Mouse (Mus musculus): Measurements from ENCODE around the gene Tnpo2.
A peak's percentile ranks its signal among the peaks of the same experiment; 100 is the strongest.

Tnpo2 gene

DNA sequence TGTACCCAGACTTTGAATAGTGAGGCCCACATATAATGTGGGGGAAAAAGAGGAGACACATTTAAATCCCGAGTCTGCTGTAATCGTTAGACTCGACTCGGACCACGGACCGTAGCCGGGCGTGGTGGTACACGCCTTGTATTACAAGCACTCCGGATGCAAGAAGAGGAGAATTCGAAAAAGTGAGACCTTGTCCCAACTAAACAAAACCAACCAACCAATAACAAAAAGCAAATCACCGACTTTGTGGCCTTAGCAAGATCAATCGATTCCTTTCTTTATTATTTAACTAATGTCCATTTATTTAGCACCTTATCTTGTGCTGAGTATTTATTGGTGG is 9.2 kb upstream of the Tnpo2 start:
- peak; percentile 25 for DNase-seq (ENCODE audit: low spot score)

DNA sequence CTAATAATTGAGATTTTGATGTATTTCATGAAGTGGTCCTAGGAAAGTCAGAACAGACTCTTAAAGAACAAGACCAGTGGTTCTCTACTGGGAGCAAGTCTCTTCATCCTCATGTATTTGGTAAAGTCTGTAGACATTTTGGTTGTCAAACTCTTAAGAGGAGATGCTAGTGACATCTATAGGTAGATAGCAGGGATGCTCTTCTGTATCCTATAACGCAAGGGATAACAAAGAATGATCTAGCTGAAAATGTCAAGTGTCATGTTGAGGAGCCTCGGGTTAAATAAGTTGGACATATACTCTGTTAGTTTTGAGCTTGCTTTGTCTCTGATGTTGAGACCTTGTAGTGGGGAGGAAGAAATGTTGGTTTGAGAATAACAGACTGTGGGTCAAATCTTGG is 8.8 kb upstream of the Tnpo2 start:
- peak; percentile 11 for DNase-seq (ENCODE audit: low spot score)

DNA sequence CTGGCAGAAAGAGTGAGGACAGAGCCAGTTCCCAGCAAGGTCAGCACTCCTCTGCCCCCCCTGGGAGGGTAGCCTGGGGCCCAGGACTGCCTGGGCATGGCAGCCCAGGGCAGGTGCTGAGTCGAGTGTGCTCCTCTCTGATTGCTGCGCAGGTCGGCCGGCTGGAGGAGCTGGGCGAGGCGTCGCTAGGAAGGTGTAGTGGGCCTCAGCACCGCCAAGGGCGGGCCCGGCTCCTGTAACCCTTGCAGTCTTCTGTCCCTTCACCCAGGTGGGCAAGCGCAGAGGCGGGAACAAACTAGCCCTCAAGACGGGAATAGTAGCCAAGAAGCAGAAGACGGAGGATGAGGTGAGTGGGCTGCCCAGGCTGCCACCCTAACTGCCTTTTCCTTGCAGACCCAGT is 7.4 kb upstream of the Tnpo2 start:
- no peak for DNase-seq (ENCODE audit: low spot score)

DNA sequence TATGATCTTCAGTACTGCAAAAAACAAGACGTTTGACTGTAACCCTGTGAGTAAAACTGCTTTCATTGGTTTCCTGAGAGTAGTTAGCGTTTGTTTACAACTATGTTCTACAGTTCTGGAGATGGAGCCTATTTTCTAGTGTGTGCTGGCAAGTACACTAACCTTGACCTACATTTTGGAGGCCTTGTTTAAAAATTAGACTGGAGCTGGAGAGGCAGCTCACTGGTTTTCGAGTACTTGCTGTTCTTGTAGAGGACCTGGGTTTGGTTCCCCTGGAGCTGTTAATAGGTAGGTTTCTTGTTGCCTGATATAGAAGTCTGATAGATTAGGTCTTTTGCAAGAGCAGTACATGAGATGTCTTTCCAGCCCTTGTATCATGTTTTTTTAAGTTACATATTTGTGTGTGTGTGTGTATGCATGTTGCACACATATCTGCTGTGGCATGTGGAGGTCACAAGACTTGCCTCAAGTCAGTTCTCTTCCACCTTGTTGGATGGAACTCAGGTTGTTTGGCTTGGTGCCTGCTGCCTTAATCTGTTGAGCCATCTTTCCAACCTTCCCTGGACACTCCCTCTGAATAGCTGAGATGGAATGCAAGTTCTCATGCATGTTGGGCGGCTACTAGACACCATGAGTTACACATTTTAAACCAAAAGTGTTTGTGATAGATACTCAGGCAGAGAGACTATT is 3.9 kb upstream of the Tnpo2 start:
- no peak for DNase-seq (ENCODE audit: low spot score)

DNA sequence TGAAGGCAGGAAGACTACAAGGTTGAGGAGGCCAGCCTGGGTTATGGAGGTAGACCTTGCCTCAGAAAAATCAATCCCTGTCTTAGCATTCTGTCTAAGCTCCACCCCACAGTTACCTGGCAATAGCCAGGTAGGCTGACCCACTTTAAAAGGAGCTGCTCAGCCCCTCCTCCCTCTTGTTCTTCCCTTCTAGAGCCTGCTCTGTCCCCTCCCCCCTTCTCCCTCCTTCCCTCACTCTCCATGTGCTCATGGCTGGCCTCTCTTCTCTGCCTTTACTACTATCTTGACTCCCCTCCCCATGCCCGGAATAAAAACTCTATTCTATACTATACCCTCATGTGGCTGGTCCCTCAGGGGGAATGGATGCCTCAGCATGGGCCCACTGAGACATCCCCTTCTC is 2.8 kb upstream of the Tnpo2 start:
- DNase-seq (ENCODE audit: low spot score), result no peak

DNA sequence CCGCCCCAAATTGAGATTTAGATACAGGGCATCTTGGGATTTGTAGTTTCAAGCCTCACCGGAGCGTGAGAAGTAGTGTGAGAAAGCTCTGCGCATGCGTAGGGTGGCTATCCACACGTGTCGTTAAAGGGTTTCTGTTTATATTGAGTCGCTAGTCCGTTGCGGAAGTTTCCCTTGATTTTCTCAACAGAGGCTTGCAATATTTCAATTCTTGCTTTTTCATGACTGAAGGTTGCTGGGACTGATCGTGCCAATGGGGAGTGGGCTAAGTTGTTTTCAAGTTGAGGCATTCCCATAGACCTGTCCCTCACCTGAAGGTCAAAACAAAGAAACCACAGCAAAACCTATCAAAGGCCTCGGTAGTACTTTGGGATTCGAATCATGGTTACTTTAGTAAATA is 2.0 kb upstream of the Tnpo2 start:
- peak; percentile 80 for DNase-seq (ENCODE audit: low spot score)

DNA sequence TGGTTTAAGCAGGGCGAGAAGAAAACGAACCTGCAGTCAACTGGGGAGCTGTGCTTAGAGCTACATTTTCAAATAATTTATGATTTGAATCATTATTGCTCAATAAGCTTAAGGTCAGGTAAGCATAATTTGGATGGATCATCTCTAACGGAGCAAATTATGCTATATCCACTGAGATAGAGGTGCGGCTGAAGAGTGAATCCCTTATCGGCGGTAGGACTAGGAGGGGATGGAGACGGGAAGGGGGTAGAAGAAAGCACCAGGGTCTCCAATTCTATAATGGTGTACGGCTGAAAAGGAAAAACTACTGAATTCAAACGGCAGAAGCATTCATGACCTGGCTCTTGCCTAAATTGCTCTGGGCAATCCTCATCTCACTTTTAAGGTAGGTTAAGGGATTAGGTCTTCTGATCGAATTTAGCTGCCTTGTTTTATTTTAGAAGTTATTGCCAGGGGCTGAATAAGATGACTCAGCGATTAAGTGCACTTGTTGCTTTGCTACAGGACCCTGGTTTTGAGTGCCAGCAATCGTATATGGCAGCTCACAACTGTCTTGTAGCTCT is 1.5 kb upstream of the Tnpo2 start:
- DNase-seq (ENCODE audit: low spot score), result peak; percentile 29

DNA sequence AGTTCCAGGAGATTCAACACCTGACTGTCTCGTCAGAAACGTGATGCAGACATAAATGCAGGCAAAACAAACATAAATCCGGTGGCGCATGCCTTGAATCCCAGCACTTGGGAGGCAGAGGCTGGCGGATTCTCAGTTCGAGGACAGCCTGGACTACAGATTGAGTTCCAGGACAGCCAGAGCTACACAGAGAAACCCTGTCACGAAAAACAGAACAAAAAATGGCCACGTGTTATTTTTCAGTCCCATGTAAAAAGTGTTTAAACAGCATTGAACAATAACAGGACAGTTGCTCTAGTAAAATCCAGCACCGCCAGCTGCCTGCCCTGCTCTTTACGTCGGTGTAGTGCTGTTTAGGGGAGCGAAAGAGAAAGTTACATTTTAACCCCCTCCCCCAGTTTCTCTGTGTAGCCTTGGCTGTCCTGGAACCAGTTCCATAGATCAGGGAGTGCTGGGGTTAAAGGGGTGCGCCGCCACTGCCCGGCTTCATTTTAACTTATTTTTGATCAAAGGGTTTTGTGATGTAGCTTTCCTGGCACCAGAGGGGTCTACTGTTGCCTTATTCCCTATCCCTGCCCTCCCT is 896 bp upstream of the Tnpo2 start:
- DNase-seq (ENCODE audit: low spot score), result no peak

DNA sequence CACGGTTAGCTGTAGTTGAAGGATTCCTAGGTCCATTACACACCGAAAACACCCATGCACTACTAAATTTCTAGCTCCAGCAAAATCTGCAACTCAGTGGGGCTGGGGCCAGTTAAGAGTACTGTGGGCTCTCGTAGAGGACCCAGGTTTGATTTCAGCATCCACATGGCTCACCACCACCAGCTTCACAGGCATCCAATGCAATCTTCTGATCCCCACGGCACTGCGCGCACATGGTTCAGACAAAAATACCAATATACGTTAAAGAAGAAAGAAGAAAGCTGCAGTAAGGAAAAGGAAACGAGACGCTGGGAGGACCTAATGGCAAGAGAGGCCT is 366 bp upstream of the Tnpo2 start:
- DNase-seq (ENCODE audit: low spot score), result no peak

DNA sequence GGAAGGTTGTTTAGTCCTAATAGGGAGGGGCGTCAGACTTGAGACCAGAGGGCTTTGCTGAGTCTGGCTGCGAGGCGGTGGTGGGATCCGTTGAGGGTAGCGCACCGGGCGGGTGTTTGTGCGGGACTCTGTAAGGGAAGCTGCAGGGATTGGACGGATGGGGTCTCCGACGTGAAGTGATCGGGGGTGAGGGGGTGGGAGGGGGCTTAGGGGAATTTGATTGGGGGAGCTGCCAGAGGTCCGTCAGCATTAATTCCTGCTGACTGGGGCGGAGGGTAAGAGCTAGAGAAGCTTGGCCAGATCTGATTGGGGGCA is 608 bp downstream of the Tnpo2 start:
- peak; percentile 66 for DNase-seq (ENCODE audit: low spot score)

DNA sequence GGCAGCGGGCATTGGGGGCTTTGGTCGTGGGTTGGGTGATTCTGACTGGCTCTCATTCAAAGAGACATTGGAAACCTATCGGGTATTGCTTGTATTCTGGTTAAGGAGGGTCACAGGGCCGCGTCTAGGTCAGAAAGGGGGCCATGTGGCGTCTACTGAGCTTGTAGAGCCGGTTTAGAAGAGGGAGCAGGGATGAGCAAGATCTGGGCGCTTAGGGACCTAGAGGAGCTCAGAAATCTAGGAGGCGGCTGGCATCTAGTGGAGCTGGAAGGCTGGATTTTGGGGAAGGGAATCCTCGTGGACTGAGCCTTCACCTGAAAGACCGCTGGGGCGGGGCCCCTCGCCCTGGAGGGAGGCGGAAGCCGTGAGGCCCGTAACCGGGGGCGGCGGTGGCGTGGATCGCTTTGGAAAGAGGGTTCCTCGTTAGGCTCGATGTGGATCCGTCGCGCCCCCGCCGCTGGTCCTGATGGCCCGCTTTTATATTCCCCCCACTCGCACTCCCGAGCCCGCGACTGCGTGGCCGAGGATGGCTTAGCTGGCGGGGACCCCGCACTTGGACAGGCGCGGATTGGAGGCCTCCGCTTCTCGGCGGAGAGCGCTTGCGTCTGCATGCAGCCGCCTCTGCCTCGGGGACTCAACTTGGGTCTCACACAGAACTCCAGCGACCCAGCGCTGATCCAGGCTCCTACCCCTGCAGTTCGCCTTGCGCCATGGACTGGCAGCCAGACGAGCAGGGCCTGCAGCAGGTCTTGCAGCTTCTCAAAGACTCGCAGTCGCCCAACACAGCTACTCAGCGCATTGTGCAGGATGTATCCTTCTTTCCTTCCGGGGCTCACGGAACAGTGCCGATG is 1.2 kb downstream of the Tnpo2 start:
- DNase-seq (ENCODE audit: low spot score), result peak; percentile 49

DNA sequence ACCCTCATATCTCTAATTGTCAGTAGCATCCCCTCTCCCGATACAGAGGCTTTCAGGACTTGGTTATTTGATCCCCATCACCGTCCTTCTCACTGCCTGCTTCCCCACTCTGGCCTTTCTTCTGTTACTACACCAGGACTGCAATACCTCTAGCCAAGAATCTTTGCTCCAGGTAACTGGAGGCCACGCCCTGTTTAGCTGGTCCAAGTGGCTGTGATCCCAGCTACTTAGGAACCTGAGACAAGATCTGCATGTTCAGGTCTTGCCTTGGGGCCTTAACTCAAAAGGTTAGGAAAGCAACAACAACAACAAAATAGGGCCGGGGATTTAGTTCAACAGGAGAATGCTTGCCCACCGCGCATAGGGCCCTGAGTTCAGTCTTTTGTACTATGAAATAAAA is 6.9 kb downstream of the Tnpo2 start:
- DNase-seq (ENCODE audit: low spot score), result no peak

DNA sequence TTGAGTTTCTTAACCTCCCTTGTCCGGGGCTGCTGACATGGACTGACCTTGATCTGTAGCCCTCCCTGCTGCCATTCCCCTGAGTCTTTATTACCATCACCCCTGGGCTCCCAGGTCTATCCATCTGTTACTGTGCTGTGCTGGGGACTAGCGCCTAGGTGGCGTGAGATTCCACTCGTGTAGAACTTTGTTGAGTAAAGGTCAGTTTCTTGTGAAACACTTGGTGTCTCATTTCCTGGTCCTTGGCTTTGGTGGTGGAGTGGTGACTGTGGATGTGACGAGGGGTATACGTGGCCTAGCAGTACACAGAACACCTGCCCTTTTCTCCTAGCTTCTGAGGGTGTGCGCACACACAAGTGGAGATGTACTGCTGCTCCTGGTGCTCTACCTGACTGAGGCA is 20.7 kb downstream of the Tnpo2 start:
- DNase-seq (ENCODE audit: low spot score), result no peak

DNA sequence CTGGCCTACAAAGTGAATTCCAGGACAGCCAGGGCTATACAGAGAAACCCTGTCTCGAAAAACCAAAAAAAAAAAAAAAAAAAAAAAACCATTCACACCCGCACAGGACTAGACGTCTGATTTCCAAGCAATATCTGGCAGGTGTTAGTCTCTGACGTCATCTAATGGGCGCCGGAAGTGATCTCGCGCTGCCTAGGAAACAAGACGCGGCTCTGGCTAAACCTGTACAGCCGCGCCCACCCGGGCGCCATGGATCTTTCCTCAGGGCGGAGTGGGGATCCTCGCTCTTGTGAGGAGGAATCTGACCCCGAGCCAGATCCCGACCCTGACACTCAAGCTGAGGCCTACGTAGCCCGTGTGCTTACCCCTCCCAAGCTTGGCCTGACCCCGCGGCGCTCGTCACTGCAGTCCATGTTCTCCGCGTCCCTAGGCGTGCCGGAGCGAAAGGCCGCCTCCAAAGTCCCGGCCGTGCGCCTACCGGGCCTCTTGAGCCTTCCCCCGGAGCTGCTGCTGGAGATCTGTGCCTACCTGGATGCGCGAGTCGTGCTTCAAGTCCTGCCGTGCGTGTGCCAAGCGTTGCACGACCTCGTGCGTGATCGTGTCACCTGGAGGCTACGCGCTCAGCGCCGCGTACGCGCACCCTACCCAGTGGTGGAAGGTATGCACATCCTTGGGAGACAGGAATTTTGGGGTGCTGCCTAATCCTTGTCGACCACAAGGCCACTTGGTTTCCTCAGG is 23.3 kb downstream of the Tnpo2 start, which contains the start of gene Fbxw9:
Fbxw9 (plus strand) TSS at position 177 of the 738 bp plus-strand sequence.
- peak; percentile 96 for DNase-seq (ENCODE audit: low spot score)

DNA sequence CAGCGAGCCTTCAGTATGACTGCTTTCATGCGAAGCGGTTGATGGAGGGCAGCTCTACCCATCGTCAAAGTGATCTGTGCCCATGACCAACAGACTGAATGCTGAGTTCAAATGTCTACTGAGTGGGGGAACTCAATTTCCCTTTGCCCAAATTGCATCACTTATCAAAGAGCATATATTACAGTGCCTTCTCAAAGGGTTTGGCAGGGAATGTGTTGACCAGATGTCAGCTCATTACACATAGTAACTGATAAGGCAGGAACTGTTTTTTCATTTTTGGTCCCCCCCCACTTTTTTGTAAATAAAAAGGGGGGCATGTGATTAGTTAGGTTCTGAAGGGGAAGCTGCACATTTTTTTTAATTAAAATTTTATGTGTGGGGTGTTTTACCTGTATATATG is 25.9 kb downstream of the Tnpo2 start:
- no peak for DNase-seq (ENCODE audit: low spot score)

DNA sequence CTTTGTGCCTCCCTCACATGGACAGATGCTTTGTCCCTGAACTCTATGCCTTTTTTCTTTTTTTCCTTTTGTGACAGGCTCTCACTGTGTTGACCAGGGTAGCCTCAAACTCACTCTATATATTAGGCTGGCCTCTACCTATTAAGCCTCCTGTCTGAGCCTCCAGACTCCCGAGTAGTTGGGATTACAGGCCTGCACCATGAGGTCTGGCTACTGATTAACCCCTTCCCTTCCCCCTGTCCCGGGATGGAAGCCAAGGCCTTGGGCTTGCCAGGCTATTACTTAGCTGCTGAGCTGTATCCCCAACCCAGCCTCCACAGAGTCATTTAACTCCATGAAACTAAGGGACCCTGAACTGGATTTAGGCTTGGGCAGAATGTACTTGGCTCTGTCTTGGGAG is 28.5 kb downstream of the Tnpo2 start:
- DNase-seq (ENCODE audit: low spot score), result no peak

DNA sequence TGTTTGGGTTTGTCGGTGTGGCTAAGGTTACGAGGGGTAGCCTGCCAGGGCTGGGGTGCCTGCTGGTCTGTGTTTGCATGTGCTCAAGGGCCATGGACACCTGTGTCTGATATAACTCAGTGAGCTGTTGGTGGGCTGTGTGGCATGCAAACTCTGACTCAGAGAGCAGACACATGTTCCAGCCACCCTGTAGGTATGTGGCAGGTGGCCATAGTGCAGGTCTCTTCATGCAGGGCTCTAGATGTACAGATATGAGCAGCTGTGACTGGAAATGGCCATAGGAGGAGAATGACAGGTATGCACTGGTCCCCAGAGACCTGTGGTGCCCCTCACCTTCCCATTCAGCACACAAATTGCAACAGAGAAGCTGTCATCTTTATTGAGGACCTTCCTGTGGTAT is 30.4 kb downstream of the Tnpo2 start:
- no peak for DNase-seq (ENCODE audit: low spot score)

DNA sequence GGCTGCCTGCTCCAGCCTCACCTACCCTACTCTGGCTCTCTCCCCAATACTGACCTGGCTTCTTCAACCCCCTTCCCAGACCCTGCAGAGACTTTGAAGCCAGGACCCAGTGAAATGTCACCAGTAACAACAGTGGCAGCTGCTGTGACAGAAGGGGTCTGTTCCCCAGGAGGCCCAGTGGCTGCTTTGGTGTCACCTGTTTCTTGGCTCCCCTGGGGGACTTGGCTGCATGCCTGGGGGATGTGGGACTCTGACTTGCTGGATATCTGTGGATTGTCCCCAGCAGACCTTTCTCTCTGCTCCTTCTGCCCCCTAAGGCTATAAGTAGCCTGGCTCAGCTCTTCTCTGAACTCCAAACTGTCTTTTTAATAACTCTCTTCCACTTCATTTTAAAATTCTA is 31.3 kb downstream of the Tnpo2 start, which contains the start of gene Gm5741:
Gm5741 (minus strand) TSS at position 1 of the 400 bp plus-strand sequence.
- no peak for DNase-seq (ENCODE audit: low spot score)

DNA sequence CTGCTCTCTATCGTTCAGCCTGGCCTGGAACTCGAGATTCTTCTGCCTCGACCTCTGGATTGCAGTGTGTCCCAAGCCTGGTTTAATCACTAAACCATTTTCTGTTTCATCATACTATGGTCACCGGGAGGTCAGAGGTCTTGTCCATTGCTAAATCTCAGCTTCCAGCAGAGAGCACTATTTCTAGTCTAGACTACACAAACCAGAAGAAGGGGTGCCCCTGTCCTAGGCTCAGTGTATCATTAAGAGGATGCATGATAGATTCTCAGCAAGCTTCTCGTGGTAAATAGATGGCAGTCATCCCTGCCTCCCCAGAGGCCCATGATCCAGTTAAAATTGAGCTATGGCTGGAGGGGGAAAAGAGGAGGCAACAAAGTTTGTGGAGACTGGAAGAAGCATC is 34.3 kb downstream of the Tnpo2 start:
- peak; percentile 28 for DNase-seq (ENCODE audit: low spot score)

DNA sequence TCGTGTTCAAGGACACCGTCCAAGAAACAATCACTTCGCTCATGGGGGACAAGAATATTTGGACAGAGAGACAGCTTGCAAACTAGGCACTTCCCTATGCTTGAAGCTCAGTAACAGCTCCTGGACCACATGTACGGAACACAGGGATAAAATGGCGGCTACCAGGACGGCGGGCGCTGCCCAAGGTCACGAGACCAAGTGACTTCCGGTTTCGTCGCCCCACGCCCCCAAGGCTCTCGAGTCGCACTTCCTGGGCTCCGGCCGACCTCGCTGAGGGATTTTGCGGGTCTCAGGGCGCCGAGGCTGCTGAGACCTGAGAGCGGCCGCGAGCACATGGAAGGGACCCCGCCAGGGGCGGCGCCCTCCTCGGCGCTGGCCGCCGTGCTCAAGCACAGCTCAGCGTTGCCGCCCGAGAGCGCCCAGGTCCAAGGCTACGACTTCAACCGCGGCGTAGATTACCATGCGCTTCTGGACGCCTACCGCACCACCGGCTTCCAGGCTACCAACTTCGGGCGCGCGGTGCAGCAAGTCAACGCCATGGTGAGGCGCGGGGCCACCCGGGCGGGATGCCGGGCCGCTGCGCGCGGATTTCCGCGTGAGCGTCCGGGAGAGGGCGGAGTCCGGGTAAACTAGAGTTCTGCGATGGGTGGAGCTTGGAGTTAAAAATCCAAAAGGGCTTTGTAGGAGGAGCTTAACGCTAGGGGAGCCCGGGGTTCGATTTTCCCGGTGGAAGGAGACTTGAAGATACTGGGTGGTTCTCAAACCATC is 35.0 kb downstream of the Tnpo2 start, which contains the start of gene Dhps:
Dhps (plus strand) TSS at position 244 of the 768 bp plus-strand sequence.
- DNase-seq (ENCODE audit: low spot score), result peak; percentile 93

DNA sequence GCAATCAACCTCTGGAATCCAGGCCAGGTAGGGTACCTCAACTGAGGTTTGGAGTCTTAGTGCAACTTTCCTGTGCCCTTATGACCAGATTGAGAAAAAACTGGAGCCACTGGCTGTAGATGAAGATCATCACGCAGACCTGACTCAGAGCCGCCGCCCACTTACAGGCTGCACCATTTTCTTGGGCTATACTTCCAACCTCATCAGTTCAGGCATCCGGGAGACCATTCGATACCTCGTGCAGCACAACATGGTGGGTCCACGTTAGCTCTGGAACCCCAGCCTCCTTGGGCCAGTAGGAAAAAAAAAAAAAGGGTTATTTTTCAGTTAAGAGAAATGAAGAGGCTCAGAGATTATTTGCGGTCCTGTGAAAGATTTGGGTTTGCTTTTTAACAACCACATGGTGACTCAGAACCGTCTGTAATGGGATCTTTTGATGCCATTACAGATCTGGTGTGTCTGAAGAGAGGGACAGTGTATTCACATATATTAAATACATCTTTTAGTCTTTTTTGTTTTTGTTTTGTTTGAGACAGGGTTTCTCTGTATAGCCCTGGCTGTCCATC is 35.7 kb downstream of the Tnpo2 start:
- no peak for DNase-seq (ENCODE audit: low spot score)

All from retina, embryonic 14.5 days (tissue).